Mouse (Mus musculus) layer of hippocampus, adult 11-12 months (tissue): Measurements from ENCODE around the gene Lrba.

Experiments used
- DNase-seq: peaks from one replicate; pipeline ENCODE4 v3.0.0; 2022; ENCODE audit warnings: low spot score

The Lrba gene

GRCm38 (mm10) chr3:86560281-86561022, 336.0 kb downstream of the Lrba start:
- DNase-seq = no peak

DNA sequence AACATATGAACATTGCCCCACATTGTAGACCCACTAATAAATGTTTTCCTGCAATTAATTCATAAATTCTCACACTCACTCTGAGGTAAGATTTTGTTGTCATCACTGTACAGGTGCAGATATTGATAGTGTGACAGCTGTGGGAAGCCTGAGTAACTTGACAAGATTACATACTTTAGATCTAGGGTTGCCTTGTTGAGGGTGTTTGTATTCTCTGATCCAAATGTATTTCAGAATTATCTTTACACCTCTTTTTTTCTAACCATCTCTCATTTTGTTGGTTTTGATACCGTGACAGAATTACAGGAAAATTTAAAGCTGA, 336.5 kb downstream of the Lrba start:
- no peak for DNase-seq

GRCm38 (mm10) chr3:86561396-86561795, 336.9 kb downstream of the Lrba start:
- no peak for DNase-seq

DNA sequence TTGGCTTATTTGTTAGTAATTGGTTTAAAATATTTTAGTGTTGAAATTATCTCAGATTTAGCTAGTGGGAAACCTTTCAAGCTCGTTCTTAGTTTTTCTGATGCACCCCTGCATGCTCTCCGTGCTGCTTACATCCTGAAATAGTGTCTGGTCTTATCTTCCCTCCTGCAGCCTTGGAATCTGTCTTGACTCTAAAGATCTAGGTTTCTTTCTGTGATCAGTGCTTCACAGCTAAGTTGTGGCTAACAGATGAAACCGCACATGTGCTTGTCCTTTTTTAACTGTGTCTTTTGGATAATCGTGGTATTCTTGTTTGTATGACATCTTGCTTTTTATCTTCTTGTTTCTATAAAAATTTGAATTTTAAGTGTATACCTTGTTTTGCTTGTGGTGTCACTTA, 342.8 kb downstream of the Lrba start:
- no peak for DNase-seq

- no peak for DNase-seq
Measured at GRCm38 (mm10) chr3:86571518-86571917, 347.0 kb downstream of the Lrba start.

DNA sequence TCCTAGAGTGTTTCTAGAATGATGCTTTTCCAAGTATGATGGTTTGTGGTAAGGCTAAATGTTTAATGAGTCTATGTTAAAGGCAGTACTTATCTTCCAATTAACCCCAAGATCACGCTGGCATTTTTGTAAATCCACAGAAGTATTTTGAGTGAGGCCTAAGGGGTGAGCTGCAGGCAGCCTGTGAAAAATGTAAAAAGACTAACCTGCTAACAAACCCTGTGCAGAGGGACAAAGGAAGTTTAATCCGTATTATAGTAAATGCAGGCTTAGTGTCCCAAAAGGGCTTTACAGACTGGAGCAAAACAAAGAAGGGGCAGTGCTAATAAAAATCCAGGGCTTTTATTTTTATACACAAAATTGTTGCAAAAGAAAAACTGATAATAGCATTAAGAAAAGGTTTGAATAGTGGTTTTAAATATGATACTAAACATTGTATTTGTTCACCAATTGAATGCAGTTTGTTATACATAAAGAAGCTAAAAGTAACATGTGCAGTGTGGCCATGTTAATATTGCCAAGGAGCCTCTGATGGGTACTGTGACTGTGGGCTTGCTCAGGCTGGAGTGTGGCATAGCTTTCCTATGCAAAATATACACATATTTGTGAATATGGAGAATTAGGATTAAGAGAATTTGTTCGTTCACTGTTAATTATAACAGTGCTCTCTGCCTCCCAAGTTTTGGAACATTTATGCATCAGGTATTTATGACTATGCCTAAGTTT, 348.2 kb downstream of the Lrba start:
- DNase-seq = no peak

DNA sequence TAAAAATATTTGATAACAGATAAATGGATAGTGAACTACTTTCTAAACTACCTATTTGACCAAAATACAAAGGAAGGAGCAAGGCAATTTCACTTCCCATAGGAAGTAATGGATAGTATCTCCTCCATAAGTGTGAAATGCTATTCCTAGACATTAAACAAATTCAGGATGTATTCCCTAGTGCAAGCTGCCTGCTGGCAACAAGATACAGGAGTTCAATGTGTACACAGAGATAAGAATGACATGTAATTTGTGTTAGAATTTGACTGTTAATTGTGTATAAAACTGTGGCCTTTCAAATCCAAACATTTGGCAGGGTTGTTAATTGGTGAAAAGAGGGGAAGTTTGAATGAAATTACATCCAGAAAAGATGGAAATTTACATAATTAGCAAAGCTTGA, 350.8 kb downstream of the Lrba start:
- no peak for DNase-seq

DNA sequence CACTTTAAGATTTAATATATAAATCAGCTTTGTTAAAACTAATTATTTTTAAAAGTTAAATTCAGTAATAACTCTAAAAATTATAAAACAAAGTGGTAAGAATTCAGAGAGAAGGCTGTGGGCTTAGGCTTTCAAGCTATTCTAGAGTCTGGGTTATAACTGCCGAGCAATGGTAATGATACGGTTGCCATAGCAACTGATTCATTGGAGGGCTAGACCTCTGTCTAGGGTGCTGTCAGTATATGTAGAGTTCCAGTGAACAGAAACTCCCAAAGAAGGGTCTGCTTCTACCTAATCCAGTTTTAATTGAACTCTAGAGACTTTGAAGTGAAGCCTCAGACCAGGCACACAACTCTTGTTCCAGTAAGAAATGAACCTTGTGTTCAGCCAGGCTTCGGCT, 377.8 kb downstream of the Lrba start:
- no peak for DNase-seq

GRCm38 (mm10) chr3:86605775-86606174, 381.3 kb downstream of the Lrba start:
- DNase-seq = no peak

DNA sequence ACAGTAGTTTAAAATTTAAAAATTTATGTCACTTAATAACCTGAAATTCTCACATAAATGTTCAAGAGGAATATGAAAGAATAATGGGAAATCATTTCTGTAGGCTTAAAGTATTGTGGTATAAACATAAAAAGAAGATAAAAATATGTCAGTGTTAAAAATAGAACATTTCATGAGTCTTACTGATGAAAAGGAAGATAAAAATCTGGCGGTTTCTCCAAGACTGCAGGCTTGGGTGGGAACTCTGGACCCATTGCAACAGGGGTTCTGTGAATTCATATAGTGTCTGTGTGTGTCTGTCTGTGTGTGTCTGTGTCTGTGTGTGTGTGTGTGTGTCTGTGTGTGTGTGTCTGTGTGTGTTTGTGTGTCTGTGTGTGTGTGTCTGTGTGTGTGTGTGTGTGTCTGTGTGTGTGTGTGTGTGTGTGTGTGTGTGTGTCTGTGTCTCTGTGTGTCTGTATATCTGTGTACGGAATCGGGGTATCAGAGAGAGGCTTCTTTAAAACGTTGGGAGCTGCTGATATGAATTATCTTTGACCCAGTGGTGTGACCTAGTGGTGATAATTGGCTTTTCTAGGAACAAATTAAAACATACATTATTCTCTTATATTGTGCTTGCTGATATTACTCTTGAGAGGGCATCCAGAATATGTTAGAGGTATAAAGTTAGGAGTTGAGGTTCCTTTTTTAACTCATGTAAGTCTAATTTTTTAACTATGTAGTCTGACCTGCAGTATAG, 402.7 kb downstream of the Lrba start:
- DNase-seq = no peak

DNA sequence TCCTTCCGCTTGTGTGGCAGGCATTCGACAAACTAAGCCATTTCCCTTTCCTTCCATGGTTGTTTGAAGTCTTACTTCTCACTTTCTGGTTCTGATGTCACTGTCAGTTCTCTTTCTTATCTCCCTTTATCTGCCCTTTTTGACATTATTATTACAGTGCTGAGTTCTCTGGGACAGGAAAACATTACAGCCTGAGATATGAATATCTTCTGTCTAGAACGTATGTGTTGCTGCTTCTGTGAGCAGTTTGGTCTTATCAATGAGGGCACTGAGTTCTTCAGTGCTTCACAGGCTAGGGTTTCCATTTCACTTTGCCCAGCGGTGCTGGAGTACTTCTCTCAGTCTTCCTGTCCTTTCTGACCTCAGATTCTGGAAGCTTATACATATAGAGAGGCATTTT, 404.9 kb downstream of the Lrba start:
- DNase-seq = no peak

DNA sequence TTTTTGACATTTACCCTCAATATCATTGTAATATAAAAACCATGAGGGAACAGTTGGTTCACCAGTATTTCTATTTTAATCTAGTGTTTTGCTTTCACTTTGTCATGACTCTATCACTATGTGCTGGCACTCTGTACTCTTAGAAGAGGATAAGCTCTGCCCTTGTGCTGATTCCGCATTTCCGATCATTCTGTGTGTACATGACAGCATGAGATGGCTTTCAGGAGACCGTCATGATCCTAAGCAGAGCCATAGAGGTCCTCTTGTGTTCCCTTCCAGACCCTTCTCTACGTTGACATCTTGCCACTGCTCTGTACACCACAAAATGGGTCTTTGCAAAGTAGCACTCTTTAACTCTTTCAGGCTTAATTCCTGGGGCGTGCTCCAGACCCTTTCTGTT, 411.0 kb downstream of the Lrba start:
- no peak for DNase-seq

DNA sequence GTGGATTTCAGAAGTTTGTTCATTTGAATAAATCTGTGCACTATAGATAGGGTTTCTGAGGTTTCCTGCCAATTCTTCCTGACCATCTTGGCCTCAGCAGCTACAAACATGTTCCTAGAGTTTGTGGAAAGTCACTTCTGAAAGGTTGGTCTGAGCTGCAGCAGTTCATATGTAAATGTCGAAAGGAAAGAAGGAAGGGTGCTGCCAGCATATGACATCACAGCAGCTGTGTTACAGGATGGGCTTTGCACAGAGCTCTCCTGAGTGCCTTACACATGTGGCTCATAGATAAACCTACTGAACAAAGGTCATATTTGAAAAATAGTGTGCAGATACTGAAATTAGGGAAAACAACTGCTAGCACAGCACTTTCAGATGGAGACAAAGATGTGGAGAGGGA, 411.5 kb downstream of the Lrba start:
- DNase-seq = no peak

- no peak for DNase-seq
Measured at GRCm38 (mm10) chr3:86638552-86639348, 414.3 kb downstream of the Lrba start.

- DNase-seq = no peak
Measured at GRCm38 (mm10) chr3:86641393-86641792, 416.9 kb downstream of the Lrba start.

DNA sequence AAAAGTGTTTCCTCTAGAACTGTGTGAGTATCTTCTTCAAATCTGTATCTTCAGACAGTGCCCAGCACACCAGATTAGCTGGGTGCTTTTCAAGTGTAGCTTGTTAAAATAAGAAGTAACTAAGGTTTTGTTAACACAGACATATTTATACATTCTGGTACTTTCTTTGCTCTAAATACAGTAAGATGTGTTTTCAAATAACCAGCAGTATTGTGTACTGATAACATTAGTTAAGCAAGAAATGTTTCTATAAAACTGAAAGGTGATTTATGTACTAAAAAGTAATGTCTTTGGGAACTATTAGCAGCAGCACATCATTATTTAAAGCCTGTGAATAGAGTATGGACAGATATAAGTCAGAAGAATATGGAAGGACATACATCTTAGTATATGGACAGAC, 417.3 kb downstream of the Lrba start:
- DNase-seq = no peak

- DNase-seq = no peak
Measured at GRCm38 (mm10) chr3:86646771-86647170, 422.3 kb downstream of the Lrba start.

- no peak for DNase-seq
Measured at GRCm38 (mm10) chr3:86651006-86651405, 426.5 kb downstream of the Lrba start.

DNA sequence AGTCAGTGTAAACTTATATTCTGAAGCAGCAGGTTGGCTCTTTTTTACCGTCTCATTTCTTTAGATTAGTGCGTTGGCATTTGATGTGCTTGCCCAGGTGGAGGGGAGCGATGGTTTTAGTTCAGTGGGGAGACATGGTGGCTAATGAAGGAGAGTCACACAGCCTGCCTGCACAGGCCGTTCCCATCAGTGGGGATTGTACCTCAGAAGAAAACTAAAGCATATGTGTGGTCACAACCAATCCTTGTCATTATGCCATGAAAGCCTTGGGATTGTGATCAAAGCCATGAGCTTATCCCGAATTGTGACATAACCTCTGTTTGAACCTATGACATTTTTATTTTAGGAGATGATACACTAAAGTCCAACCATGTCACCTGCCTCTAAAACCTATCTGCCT, 434.8 kb downstream of the Lrba start:
- DNase-seq = no peak

DNA sequence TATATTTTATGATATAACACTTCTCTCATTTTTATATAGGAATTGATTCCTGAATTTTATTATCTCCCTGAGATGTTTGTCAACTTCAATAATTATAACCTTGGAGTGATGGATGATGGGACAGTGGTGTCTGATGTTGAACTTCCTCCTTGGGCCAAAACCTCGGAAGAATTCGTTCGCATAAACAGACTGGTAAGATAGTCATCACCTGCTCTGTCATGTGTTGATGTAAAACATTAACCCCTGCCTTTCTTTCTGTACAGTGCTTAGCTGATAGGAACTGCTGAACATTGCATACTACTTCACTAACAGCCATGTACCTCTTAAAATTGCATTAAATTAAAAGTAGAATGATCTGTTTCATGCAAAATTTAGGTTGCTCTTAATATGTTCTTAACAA, 439.9 kb downstream of the Lrba start:
- DNase-seq = no peak

DNA sequence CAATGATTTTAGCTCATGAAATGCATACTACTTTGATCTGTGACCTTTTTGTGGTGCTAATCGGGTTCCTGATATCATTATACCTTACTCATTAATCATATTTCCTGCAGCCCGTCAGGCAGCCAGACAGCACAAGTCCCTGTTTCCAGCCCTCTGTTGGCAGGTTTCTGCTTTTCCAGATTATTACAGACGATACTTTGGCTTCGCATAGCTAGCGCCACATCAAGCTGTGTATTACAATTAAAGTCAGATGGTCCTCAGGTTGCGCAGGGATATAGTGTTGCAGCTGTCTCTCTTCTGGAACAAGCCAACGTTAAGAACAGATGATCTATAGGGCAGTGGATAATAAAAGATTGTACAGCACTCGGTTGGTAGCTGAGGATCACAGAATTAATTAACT, 443.7 kb downstream of the Lrba start:
- DNase-seq = no peak

DNA sequence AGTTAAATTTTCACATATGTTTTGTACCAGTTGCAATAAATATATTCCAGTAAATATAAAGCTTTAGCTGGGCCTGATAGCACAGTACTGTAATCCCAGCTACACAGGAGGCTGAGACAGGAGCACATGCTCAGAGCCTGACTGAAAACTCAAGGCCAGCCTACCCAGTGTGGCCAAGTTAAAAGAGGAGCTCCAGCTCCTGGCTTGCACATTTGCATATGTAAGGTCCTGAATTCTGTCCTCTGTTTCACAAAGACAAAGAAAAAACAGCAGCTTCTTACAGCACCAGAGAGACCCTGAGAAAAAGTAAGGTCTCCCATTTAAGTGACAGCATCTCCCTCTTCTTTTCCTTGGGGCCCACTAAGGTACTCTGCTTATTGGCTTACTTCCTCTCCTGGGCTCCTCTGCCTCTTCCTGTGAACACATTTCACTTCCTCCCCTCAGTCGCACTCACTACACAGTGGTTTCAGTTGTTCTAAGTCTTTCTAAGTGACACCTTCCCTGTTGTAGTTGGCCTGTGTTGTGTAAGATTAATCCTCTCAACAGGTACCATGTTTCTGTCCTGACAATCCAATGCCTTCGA, 453.2 kb downstream of the Lrba start:
- no peak for DNase-seq
